Mouse (Mus musculus) cerebellum, adult 2 months (tissue): ENCODE data around the gene Cadm1. TPM values are rescaled to one million over a fixed set of nuclear protein-coding genes. Genes with fewer than 3 reads are reported as not detected.

Source experiments
- DNase-seq, 2 experiments: peaks; one replicate each; pipeline ENCODE4 v3.0.0; 2021
- H3K27ac ChIP-seq: fragments of 200-500 bp; 2 replicates; pipeline ENCODE4 v1.5.1; 2012; ENCODE audit warnings: low read length, control low read depth, inconsistent platforms; ENCODE audit not compliant: insufficient read depth
- H3K27me3 ChIP-seq: fragments of 200-500 bp; 2 replicates; pipeline ENCODE4 v1.6.1; 2012; ENCODE audit warnings: inconsistent platforms, mild to moderate bottlenecking, low read length, moderate library complexity; ENCODE audit not compliant: control insufficient read depth, insufficient read depth
- H3K4me1 ChIP-seq: fragments of 200-500 bp; 2 replicates; pipeline ENCODE4 v1.6.1; 2011; ENCODE audit warnings: low read length; ENCODE audit not compliant: control insufficient read depth, insufficient read depth
- H3K4me3 ChIP-seq: fragments of 200-500 bp; replicated peaks from 2 replicates; pipeline ENCODE3; 2011; ENCODE audit warnings: mild to moderate bottlenecking, low read depth, low read length, control low read depth; ENCODE audit not compliant: insufficient read depth
- CTCF ChIP-seq: fragments of 200-500 bp; IDR thresholded peaks from 2 replicates; pipeline ENCODE4 v1.5.1; 2011; ENCODE audit warnings: low read depth, mild to moderate bottlenecking, control low read depth, low read length, moderate library complexity, borderline replicate concordance; ENCODE audit not compliant: insufficient read depth
- POLR2A ChIP-seq: fragments of 200-500 bp; IDR thresholded peaks from 2 replicates; pipeline ENCODE4 v1.6.1; 2011; ENCODE audit warnings: low read length, control low read depth, borderline replicate concordance; ENCODE audit not compliant: insufficient read depth
- WGBS: fragments of 180-500 bp; shearing (Covaris S2); methylation state at CpG from one replicate; pipeline ENCODE4 v1.1.7; 2018; 5-methylcytosine and 5-hydroxymethylcytosine counted together
- polyA plus RNA-seq: library from polyadenylated mRNA; depleted of rRNA; stranded (reverse); fragments of >200 nt; gene quantifications from 2 replicates; pipeline ENCODE4 v1.2.3, GENCODE M21; 2012

Gene Cadm1
- polyA plus RNA-seq, 1 experiment, result 55.9 TPM

DNA sequence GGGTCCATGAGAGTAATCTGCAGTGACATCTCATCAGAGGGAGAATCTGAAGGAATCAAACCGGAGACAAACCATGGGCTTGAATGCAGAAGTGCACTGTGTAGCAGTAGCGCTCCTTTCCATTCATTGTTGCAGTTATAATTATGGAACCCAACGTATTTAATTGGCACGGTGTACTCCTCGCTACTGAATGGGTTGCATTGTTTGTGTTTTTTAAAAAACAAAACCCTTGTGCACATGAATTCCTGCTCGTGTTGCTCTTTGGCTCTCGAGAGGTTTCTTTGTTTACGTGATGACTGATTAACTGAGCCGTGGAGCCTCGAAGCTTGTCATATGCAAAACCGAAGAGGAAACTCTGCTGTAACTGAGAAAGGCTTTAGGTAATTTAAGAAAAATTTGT is 45.8 kb downstream of the Cadm1 start:
- peaks cover 14% of the 10 kb centered on the region for H3K4me1 ChIP-seq
- H3K27me3 ChIP-seq, result no peaks in the 10 kb centered on the region
- no peak overlapping the region for H3K4me3 ChIP-seq
- no peak overlapping the region for H3K27ac ChIP-seq
- WGBS, result 78% methylated on average over 11 of the region's 11 CpGs
- DNase-seq, result no peak
- TF ChIP-seq CTCF (no peak), POLR2A (no peak)

DNA sequence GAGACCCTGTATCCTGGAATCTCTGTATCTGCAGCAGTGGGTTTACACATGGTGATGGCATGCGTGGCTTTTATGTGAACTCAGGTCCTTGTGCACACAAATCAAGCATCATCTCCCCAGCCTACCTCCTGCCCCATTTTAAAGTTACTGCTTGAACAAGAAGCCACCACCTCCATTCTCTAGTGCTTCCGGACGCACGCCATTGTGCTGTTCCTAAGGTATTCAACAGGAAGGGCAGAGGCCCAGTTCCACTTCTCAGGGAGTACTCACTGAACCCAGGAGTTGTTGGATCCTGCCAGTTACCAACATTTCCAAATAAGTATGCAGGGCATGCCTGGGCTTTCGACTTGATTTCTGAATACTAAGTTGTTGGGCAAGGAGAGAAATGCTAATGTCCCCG is 49.5 kb downstream of the Cadm1 start:
- TF ChIP-seq CTCF (no peak), POLR2A (no peak)
- DNase-seq, result no peak
- H3K27ac ChIP-seq, result no peak overlapping the region
- no peak overlapping the region for H3K4me3 ChIP-seq
- no peaks in the 10 kb centered on the region for H3K27me3 ChIP-seq
- WGBS, result 89% methylated on average over 6 of the region's 6 CpGs
- H3K4me1 ChIP-seq, result peaks cover 7% of the 10 kb centered on the region

DNA sequence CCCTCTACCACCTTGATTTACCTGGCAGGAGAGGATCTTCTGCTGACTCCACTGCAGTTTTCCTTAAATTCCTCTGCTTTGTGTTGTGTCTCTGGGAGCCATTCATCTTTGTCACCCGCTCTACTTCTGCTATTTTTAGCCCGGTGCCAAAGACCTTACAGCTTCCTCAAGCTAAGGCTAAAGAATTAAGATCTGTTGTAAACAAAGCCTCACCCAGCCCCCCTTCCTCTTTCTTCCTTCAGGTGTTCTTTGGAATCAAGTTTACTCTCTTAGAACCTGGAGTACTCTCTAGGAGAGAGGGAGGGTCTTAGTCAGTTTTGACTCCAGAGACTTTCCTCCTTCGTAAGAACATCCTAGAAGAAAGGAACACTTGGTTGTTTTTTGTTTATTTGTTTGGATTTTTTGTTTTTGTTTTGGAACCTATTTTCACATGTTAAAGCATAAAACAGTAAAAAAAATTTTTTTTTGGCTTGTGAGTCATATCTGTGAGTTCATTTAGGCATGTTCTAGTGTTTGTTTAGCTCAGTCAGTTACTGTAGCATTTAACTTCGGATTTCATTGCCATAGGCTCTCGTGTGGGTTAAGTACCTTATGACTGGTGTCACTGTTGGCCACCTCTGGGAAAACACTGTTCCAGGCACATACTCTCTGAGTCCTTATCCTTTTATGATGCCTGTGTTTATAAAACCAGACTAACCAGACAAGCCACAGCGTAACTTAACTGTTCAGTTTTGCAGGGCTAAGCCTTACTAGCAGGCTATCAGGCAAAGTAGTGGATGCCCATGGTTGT is 51.8 kb downstream of the Cadm1 start:
- no peak overlapping the region for H3K4me3 ChIP-seq
- no peaks in the 10 kb centered on the region for H3K27me3 ChIP-seq
- peaks cover 2% of the 10 kb centered on the region for H3K4me1 ChIP-seq
- TF ChIP-seq CTCF (no peak), POLR2A (no peak)
- 76% methylated on average over 6 of the region's 6 CpGs for WGBS
- DNase-seq, result no peak
- no peak overlapping the region for H3K27ac ChIP-seq

DNA sequence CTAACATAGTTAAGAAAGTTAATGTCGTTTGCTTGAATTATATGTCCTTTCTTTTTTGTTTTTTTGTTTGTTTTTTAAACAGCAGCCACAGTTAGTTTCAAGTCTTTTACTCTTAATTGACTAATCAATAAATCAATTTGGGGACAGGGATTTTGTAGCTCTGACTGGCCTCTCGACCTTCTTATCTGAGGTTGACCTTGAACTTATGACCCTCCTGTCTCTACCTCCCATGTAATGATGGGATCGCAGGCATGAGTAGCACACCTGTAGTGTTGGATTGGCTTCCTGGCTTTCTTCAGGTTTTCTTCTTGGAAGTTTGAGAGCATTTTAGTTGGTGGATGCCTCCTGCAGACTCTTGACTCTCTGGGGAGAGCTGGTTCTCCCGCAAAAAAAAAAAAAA is 53.3 kb downstream of the Cadm1 start:
- peaks cover 2% of the 10 kb centered on the region for H3K4me1 ChIP-seq
- DNase-seq, result no peak
- 93% methylated on average over 4 of the region's 4 CpGs for WGBS
- no peaks in the 10 kb centered on the region for H3K27me3 ChIP-seq
- TF ChIP-seq CTCF, result no peak
- no peak for TF ChIP-seq POLR2A
- H3K4me3 ChIP-seq, result no peak overlapping the region
- H3K27ac ChIP-seq, result no peak overlapping the region

DNA sequence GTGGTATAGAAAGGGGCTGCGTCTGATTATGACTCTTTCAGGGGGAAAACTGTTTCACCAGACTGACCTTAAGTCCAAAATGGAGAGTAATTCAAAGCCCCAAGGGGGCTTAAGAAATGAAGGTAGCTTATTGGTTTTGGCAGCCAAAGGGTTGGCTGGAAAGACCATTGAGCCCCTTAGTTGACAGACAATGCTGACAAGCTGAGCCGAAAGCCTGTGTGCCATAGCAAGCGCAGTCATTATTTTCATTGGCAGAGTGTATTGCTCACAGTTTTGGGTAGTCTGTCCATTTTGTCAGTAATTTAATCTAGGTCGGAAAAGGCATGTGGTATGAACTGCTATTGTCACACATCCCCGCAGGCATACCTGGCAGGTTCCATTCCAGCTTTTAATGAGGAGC is 56.2 kb downstream of the Cadm1 start:
- peaks cover 9% of the 10 kb centered on the region for H3K4me1 ChIP-seq
- H3K27ac ChIP-seq, result no peak overlapping the region
- 58% methylated on average over 5 of the region's 5 CpGs for WGBS
- TF ChIP-seq POLR2A (no peak), CTCF (no peak)
- DNase-seq, result no peak
- H3K27me3 ChIP-seq, result no peaks in the 10 kb centered on the region
- H3K4me3 ChIP-seq, result no peak overlapping the region

DNA sequence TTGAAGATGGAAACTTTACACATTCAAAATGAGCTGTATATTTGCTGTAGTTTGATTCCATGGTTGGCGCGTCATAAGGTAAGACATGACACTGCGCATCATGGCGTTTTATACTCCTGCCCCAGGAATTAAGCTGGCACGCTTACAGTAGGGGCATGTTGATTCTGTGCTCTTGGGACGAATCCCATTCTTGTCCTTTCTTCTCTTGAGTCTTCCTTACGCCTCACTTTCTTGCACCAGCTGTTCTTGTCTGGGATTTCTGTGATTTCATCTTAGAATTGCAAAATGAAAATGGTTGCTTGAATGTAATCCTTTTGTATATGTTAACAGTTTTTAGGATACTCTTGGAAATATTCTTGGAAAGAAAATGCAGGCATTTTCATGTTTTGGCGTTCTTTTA is 56.9 kb downstream of the Cadm1 start:
- H3K27me3 ChIP-seq, result no peaks in the 10 kb centered on the region
- no peak for TF ChIP-seq CTCF
- no peak for TF ChIP-seq POLR2A
- WGBS, result 83% methylated on average over 8 of the region's 8 CpGs
- DNase-seq, result no peak
- no peak overlapping the region for H3K27ac ChIP-seq
- H3K4me1 ChIP-seq, result peaks cover 9% of the 10 kb centered on the region
- H3K4me3 ChIP-seq, result no peak overlapping the region

DNA sequence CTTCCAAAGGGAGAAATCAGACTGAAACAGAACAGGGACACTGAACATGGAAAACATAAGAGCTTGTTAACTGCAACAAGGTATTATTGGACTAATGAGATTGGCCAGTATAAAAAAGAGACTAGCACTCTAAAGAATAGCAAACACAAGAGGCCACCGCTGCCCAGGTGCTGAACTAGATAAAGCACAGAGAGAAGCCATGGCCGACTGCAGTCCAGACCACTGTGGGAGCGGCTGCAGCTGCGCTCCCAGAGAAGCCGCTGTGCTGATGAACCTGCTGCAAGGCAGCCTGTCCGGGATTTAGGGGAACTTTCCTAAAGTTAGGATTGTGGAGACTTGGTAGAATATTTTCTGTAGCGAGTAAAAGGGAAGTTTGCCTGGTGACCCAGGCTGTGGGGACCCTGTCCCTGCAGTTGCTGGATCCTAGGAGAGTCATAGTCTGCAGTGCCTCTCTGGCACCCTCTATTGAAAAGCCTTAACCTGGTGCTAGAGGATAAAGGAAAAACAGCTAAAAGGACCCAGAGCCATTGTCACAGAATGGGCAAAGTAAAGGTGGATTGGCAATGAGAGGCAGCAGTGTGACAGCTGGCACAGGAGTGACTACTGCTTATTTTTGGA is 57.7 kb downstream of the Cadm1 start:
- Histone ChIP-seq H3K4me1 (peaks cover 9% of the 10 kb centered on the region), H3K4me3 (no peak overlapping the region), H3K27me3 (no peaks in the 10 kb centered on the region), H3K27ac (no peak overlapping the region)
- peak; percentile 36; the same call in 1 of the 2 replicates for TF ChIP-seq CTCF
- no peak for TF ChIP-seq POLR2A
- DNase-seq, result peak in 1 of 2 experiments; percentile 38
- WGBS, result 76% methylated on average over 7 of the region's 7 CpGs

DNA sequence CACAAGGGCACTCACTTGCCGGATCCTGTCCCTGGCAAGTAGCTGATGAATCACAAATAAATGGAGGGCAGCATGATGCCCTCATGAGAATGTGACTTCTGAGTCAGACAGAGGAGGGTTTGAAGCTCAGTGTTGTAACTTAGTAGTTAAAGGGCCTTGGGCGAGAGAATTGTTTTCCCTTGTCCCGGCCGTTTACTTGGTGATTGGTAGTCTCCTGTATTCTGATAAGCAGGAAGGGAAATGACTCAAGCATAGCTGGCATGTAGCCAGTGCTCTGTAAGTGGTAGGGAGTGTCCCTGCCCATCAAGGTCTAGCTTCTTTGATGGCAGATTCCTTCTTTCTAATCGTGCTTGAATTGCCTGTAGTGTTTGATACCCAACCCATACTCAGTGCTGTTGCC is 59.9 kb downstream of the Cadm1 start:
- H3K27ac ChIP-seq, result no peak overlapping the region
- H3K27me3 ChIP-seq, result no peaks in the 10 kb centered on the region
- H3K4me1 ChIP-seq, result peaks cover 9% of the 10 kb centered on the region
- DNase-seq, result peak; percentile 37 to 47
- no peak for TF ChIP-seq POLR2A
- TF ChIP-seq CTCF, result no peak
- no peak overlapping the region for H3K4me3 ChIP-seq
- 22% methylated on average over 5 of the region's 5 CpGs for WGBS
